Mouse (Mus musculus) E14TG2a.4 (cell line): Measurements from ENCODE around the gene Plgrkt.

Experiments used
- CTCF ChIP-seq: conservative IDR thresholded peaks from 2 replicates; pipeline ENCODE4 v1.5.1; 2014; ENCODE audit warnings: low read length
- NANOG ChIP-seq: IDR thresholded peaks from 2 replicates; pipeline ENCODE4 v1.6.1; 2014; ENCODE audit warnings: borderline replicate concordance, low read length, mixed read lengths
- POU5F1 ChIP-seq: IDR thresholded peaks from 2 replicates; pipeline ENCODE4 v1.6.1; 2014; ENCODE audit warnings: low read length, borderline replicate concordance

GRCm38 (mm10) chr19:29410619-29411018 is 43.4 kb upstream of the Plgrkt start, which contains the start of gene Pdcd1lg2:
- TF ChIP-seq CTCF = no peak
- TF ChIP-seq NANOG = no peak
- TF ChIP-seq POU5F1 = no peak
